Mouse (Mus musculus): Measurements from ENCODE around the gene Immp1l.

Immp1l gene

DNA sequence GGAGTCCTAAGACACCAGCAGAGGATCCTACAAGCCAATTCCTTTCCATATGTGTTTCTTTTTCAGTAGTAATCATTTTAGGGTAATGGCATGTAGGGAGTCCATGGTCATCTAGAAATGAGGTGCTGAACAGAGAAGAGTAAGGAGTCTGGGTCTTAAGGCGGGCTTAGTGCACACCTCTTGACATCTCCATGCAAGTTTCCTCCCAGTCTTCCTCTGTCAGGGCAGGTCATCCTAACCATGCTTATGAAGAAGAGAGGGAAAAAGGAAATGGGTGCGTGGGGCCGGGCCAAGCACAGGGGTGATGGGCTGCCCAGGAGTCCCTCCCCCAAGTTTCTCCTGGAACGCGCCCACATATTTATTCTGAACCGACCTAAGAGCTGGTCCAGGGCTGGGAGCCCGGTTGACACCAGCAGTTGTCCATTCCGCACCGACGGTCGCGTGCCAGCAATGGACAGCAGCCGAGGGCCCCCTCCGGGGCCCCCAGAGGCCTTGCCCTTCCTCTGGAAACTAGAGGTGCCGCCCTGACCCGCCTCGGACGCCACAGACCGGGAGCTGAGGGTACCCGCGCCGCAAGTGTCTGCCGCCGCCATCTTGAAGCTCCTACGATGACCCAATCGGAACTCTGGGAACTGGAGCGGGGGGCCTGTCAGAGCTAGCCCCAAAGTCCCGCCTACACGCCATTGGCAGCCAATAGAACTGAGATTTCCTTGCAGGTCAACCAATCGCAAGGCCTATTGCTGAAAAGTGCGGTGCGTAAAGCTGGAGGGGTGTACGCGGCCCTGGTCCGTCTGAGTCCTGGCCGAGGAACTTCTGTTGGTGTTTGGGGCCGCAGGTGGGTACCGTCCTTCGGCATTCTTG is at the start of gene Immp1l, which contains the start of gene Elp4:
Immp1l (plus strand) TSS at position 743 of the 861 bp plus-strand sequence.
Elp4 (minus strand) TSS at position 669 of the 861 bp plus-strand sequence.
- DNase-seq (ENCODE audit: low spot score in 2 of 2), result peak; percentile 88 to 94

DNA sequence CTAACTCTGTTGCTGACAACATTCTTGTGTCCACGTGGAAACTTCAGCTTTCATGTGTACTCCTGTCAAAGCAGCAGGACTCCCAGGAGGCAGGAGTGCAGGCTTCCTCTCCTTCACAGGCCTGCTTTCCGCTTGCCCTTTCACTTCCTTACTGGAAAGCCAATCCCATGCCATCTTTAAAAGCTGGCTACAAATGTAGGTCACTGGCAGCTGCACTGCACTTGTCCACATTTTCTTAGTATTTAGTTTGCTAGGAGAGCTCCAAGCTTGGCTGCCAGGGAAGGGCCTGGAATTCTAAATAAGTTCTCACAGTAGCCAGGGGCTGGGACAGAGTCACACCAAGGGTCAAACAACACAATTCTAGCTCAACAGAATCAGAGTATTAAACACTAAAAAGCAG is 49.7 kb upstream of the Immp1l start:
- no peak for DNase-seq (ENCODE audit: low spot score in 2 of 2)

DNA sequence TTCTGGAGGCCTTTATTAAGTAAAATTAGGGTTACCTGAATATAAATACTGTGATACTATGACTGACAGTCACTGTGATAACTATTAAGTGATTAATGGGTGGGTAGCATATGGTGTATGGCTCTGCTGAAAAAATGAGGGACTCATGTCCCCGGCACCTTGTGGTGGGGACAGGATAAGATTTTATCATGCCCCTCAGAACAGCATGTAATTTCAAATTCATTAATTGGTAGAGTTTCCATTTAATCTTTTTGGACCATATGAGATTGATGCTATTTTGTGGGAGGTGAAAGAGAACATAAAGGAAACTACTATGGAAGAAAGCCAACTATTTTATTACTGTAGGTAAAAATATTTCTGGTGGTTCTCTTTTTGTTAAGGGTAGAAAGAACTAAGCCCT is 31.0 kb upstream of the Immp1l start:
- DNase-seq (ENCODE audit: low spot score in 2 of 2), result no peak

DNA sequence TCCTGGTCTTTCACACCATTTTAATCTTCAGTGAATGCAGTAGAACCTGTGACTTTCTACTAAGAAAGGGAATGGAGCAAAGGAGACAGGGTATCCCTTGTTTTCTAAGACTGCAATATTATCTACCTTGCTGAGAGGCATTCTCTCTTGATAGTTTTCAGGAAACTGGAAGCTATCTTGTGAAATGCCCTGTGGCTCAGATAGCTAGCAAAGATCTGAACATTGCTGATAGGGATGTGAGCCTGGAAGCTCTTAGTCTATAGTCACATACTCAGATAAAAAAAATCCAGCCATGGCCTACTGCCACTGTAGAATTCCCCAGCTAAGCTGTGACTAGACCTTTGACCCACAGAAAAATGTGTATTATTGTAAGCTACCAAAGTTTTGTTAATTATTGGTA is 13.6 kb upstream of the Immp1l start:
- no peak for DNase-seq (ENCODE audit: low spot score in 2 of 2)

- no peak for DNase-seq (ENCODE audit: low spot score in 2 of 2)
Measured at GRCm38 (mm10) chr2:105904757-105905146, 314 bp downstream of the Immp1l start.

GRCm38 (mm10) chr2:105908351-105908750 is 3.9 kb downstream of the Immp1l start:
- no peak for DNase-seq (ENCODE audit: low spot score in 2 of 2)

DNA sequence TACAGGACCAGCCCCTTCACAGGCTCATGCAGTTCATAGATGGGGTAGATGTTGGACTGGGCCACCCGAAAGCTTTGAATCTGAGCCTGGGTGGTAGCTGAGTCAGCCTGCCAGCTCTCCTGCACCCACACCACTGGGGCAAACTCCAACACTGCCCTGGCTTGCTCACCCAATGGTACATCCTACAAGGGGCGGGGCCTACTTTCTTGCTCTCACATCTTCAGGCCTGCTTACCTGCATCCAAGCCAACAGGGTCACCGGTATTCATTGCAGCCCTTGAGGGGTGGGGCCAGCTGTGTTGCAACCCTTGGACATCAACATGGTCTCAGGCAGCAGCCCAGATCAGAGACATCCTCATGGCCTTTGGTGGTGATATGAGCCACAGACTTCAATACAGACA is 6.2 kb downstream of the Immp1l start:
- no peak for DNase-seq (ENCODE audit: low spot score in 2 of 2)

- no peak for DNase-seq (ENCODE audit: low spot score in 2 of 2)
Measured at GRCm38 (mm10) chr2:105913655-105914366, 9.4 kb downstream of the Immp1l start.

- DNase-seq (ENCODE audit: low spot score in 2 of 2), result no peak
Measured at GRCm38 (mm10) chr2:105916671-105917070, 12.2 kb downstream of the Immp1l start.

DNA sequence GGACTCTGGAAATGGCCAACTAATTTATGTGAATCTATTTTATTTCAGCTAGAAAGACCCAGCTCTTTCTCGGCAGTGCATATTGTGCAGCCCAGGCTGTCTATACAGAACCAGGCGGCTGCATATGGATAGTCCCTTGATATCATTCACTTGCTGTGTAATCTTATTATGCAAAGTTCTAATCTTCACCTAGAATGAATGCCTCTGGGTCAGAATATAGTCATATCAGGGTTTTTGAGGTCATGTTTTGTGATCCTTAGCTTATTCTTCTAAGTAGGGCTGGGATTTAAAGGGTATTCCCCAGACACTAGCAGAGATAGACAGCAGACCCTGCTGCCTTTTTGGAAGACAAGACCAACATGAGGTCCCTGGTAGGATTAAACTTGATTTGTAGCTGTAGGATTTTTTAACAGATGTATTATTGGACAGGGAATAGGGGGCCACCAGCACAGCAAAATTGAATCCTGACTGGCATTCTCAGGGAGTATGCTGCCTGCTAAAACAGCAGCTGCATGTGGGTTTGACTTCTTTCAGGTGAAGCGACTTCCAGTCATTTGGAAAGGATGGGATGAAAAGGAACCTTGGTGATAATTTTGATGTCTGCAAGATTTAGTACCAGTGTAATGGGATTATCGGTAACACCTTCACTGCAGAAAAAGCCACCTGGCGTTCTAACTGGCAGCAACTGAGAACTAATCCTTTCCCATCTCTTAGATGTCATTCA is 13.3 kb downstream of the Immp1l start:
- no peak for DNase-seq (ENCODE audit: low spot score in 2 of 2)

DNA sequence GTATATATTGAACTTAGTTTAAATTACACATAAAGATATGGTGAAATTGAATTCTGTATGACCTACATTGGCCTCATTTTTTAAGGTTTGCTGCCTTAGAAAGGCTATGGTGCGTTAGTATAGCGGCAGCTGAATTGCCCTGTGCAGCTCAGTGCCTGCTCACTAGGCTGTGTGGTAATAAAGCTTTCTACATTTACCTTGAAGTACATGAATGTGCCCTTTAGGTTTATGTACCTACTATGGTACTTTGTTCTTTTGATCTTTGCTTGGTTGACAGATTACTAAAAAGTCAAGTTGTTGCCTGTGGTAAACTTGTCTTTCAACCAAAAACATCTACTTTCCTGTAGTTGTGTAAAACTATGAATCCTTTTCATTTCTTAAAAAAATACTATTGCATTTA is 45.7 kb downstream of the Immp1l start:
- DNase-seq (ENCODE audit: low spot score in 2 of 2), result no peak

GRCm38 (mm10) chr2:105951350-105951940 is 47.0 kb downstream of the Immp1l start:
- DNase-seq (ENCODE audit: low spot score in 2 of 2), result no peak

DNA sequence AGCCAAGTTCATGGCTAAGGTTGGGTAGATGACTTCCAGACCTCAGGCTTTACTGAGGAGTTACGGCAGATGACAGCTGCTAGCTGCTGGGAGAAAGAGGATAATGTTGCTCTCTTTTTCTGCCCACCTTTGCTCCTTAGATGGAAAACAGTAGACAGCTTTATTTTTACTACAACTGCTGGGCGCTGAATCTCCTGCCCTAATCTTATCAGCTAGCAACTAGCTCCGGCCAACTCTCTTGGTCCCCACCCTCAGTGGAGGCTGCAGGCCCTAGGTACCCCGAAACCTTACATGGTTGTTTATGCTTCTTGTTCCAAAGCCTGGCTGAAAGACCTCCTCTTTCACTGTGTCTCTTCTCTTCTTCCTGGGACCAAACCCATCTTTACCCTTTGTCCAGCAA is 49.4 kb downstream of the Immp1l start:
- DNase-seq (ENCODE audit: low spot score in 2 of 2), result no peak

- no peak for DNase-seq (ENCODE audit: low spot score in 2 of 2)
Measured at GRCm38 (mm10) chr2:105963447-105963846, 59.0 kb downstream of the Immp1l start.

- no peak for DNase-seq (ENCODE audit: low spot score in 2 of 2)
Measured at GRCm38 (mm10) chr2:105973941-105974340, 69.5 kb downstream of the Immp1l start.

GRCm38 (mm10) chr2:105978065-105978464 is 73.6 kb downstream of the Immp1l start:
- no peak for DNase-seq (ENCODE audit: low spot score in 2 of 2)

GRCm38 (mm10) chr2:105985206-105985605 is 80.8 kb downstream of the Immp1l start:
- DNase-seq (ENCODE audit: low spot score in 2 of 2), result no peak

- no peak for DNase-seq (ENCODE audit: low spot score in 2 of 2)
Measured at GRCm38 (mm10) chr2:105987131-105987530, 82.7 kb downstream of the Immp1l start.

GRCm38 (mm10) chr2:105987999-105988398 is 83.6 kb downstream of the Immp1l start:
- no peak for DNase-seq (ENCODE audit: low spot score in 2 of 2)

DNA sequence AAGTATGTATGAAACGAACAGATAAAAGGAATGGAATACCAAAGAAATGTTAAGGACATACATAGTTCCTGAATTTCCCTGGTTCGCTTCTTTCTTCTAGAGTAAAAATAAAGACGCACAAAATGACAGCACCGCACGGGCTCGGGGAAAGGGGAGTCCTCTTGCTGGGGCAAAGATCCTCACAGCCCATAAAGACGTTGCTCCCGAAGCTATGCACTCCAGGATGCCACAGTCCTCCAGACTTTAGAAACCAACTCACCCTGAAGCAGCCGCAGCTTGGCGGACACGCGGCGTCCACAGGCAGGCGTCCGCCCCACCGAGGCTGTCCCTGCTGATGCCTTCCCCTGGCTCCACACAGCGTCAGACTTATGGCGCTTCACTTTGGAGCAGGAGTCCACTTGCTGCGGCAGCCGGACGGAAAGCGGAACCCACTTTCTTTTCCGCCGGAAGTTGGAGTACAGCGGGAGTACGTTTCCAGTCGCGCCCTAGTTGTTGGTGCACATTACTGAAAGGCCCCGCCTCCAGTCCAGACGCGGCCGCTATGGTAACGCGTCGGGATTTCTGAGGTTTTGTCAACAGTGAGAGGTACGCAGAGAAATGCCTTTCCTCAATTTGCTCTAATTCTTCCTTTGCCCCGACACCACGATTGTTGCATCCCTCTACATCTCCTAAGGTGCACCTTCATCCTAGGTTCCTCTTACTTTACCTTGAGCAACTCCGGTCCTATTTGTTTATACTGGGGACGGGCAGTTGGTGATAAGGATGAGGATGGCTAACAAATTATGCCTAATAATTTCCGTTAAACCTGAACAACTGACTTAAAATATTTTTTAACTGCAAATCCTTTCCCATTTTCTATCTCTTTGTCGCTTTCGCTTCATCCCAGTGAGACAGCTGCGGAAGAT is 98.6 kb downstream of the Immp1l start, which contains the start of gene Dnajc24:
Dnajc24 (minus strand) TSS at position 715 of the 905 bp plus-strand sequence.
- DNase-seq (ENCODE audit: low spot score in 2 of 2), result peak; percentile 84 to 91

DNA sequence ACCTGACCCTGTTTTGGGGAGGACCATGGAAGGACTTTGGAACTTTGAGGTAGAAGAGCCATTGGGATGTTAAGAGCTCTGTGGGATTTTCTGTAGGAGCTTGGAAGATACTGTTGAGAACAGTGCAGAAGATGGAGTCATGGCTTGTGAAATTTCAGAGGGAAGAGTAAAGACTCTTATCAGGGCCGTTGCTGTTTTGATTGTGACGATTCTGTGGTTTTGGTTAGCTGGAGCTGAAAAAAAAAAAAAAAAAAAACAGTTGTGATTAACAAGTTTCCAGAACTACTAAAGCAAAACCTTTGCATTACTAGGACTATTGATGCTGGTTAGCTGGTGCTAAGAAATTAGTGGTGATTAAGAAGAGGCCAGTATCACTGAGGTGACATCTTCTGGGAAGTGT is 104.0 kb downstream of the Immp1l start:
- DNase-seq (ENCODE audit: low spot score in 2 of 2), result no peak

Measured in urinary bladder, adult 18-20 months (tissue).